Mouse (Mus musculus): Measurements from ENCODE around the gene Prl8a1. TPM values are rescaled to one million over a fixed set of nuclear protein-coding genes. Genes with fewer than 3 reads are reported as not detected.

Prl8a1 gene
- not detected in 2 replicates for polyA plus RNA-seq (2012)

DNA sequence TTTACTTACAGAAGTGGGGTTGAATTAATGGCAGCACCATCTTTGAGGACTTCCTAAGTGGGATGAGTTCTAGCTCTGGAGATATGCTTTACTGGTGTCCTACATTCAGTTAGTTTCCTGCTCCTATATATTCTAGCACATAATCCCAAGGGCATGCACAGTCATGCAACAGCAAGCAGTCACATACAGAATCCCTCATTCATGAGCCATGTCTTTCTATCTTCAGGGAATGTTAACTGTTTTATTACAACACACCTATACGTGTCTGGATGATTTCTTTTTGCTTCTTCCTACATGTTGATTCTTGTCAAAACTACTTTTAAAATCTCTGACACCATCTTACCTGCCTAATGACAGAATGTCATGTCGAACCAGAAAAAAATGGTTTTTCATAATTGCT is at the start of gene Prl8a1:
Gene Prl8a1, minus strand, starts transcription at position 101 of the 400 bp plus-strand sequence.
- TF ChIP-seq GATA1 (IDR thresholded peaks at IDR 0.05; ENCODE audit: low read length), result no peak

DNA sequence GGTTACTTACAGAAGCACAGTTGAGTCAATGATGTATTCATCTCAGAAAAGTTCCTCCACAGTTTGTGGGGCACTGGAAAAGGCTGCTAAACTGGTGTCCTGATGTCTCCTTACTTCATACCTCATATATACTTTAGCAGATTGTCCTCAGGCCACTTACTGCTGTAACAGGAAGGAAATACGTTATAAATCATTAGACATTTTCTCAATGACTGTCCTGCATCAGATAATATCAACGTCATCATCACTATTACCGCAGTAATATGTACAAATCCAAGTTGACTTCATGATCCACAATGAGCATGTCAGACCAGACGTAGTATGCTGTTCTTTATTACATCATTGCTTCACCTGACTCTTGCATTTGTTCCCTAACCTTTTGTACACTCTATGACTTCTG is 28.5 kb upstream of the Prl8a1 start, which contains the start of gene Prl7b1:
Gene Prl7b1, minus strand, starts transcription at position 101 of the 400 bp plus-strand sequence.
- TF ChIP-seq GATA1 (IDR thresholded peaks at IDR 0.05; ENCODE audit: low read length), result no peak

GRCm38 (mm10) chr13:27564506-27564905 is 17.5 kb downstream of the Prl8a1 start, which contains the start of gene Prl8a9:
Gene Prl8a9 (minus strand): TSS chr13:27564606.
- TF ChIP-seq GATA1 (IDR thresholded peaks at IDR 0.05; ENCODE audit: low read length), result no peak

DNA sequence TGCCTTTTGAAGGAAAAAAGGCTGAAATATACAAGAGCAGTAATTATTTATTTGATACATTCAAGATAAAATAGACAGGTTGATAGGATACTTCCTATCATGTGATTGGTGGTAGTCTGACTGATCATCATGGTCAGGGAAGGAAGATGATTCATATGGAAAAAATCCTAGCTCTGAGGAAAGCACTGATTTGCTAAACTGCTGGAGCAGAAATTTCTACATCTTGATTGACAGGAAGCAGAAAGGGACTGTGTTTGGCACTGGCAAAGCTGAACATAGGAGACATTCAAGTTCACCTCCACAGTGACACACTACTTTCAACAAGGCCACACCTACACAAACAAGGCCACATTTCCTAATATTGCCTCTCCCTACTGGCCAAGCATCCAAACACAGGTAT is 28.6 kb downstream of the Prl8a1 start:
- no peak for TF ChIP-seq GATA1 (IDR thresholded peaks at IDR 0.05; ENCODE audit: low read length)

Other genes with a start within 250 kb of the Prl8a1 start
- gene Prl8a2, start 236.5 kb downstream of the Prl8a1 start, polyA plus RNA-seq (2012), result not detected in 2 replicates
- gene Prl2b1, start 191.3 kb downstream of the Prl8a1 start, polyA plus RNA-seq (2012), result not detected in 2 replicates
- not detected in 2 replicates for gene Prl8a6, start 143.5 kb downstream of the Prl8a1 start, polyA plus RNA-seq (2012)
- gene Prl8a8, start 69.0 kb downstream of the Prl8a1 start, polyA plus RNA-seq (2012), result not detected in 2 replicates
- not detected in 2 replicates for gene Prl8a9, start 17.6 kb downstream of the Prl8a1 start, polyA plus RNA-seq (2012)
- gene Prl7b1, start 28.4 kb upstream of the Prl8a1 start, polyA plus RNA-seq (2012), result not detected in 2 replicates
- gene Prl7a1, start 60.3 kb upstream of the Prl8a1 start, polyA plus RNA-seq (2012), result not detected in 2 replicates
- gene Prl7a2, start 85.9 kb upstream of the Prl8a1 start, polyA plus RNA-seq (2012), result not detected in 2 replicates
- not detected in 2 replicates for gene Prl7d1, start 134.6 kb upstream of the Prl8a1 start, polyA plus RNA-seq (2012)
- not detected in 2 replicates for gene Prl7c1, start 198.6 kb upstream of the Prl8a1 start, polyA plus RNA-seq (2012)
- not detected in 2 replicates for gene Prl2a1, start 219.5 kb upstream of the Prl8a1 start, polyA plus RNA-seq (2012)